Mouse (Mus musculus) bone marrow, adult 2 months (tissue): ENCODE results near the gene Gm47289. TPM values are rescaled to one million over a fixed set of nuclear protein-coding genes. Genes with fewer than 3 reads are reported as not detected.

Experiments
- H3K27ac ChIP-seq: fragments of 200-500 bp; 2 replicates; pipeline ENCODE4 v1.5.1; 2012; ENCODE audit warnings: low read depth, mild to moderate bottlenecking, control low read depth, inconsistent platforms, low read length; ENCODE audit not compliant: control insufficient read depth, poor library complexity, insufficient read depth
- H3K4me1 ChIP-seq: fragments of 200-500 bp; 2 replicates; pipeline ENCODE4 v1.6.1; 2011; ENCODE audit warnings: low read length; ENCODE audit not compliant: control insufficient read depth, insufficient read depth
- H3K4me3 ChIP-seq: fragments of 200-500 bp; replicated peaks from 2 replicates; pipeline ENCODE3; 2011; ENCODE audit warnings: mild to moderate bottlenecking, low read depth, low read length, control low read depth; ENCODE audit not compliant: control insufficient read depth
- CTCF ChIP-seq: fragments of 200-500 bp; IDR thresholded peaks from 2 replicates; pipeline ENCODE4 v1.5.1; 2011; ENCODE audit warnings: low read length, control low read depth; ENCODE audit not compliant: control insufficient read depth, insufficient read depth
- POLR2A ChIP-seq: fragments of 200-500 bp; IDR thresholded peaks from 2 replicates; pipeline ENCODE4 v1.6.1; 2011; ENCODE audit warnings: low read depth, mild to moderate bottlenecking, control low read depth, low read length, borderline replicate concordance; ENCODE audit not compliant: control insufficient read depth
- WGBS: fragments of 180-500 bp; shearing (Covaris S2); methylation state at CpG from one replicate; pipeline ENCODE4 v1.1.7; 2018; 5-methylcytosine and 5-hydroxymethylcytosine counted together
- polyA plus RNA-seq: library from polyadenylated mRNA; stranded (reverse); fragments of >200 nt; gene quantifications from 2 replicates; pipeline ENCODE4 v1.2.4, GENCODE M21; 2011; ENCODE audit warnings: low replicate concordance; ENCODE audit not compliant: missing spikeins, insufficient read depth, insufficient read length

Gene Gm47289
- polyA plus RNA-seq, 1 experiment, result not detected

- Histone ChIP-seq H3K4me3 (no peak overlapping the region), H3K27ac (no peak overlapping the region), H3K4me1 (no peaks in the 10 kb centered on the region)
- WGBS, result 73% methylated on average over 12 of the region's 12 CpGs
- no peak for TF ChIP-seq CTCF
- TF ChIP-seq POLR2A, result no peak
Measured at GRCm38 (mm10) chr9:119128436-119129181, 30.4 kb upstream of the Gm47289 start.

GRCm38 (mm10) chr9:119130692-119131091, 28.3 kb upstream of the Gm47289 start:
- Histone ChIP-seq H3K4me3 (no peak overlapping the region), H3K27ac (no peak overlapping the region), H3K4me1 (no peaks in the 10 kb centered on the region)
- WGBS, result 33% methylated on average over 5 of the region's 5 CpGs
- TF ChIP-seq CTCF (no peak), POLR2A (no peak)

- no peak overlapping the region for H3K4me3 ChIP-seq
- H3K4me1 ChIP-seq, result no peaks in the 10 kb centered on the region
- H3K27ac ChIP-seq, result no peak overlapping the region
- WGBS, result 77% methylated on average over 2 of the region's 2 CpGs
- TF ChIP-seq POLR2A (no peak), CTCF (no peak)
Measured at GRCm38 (mm10) chr9:119138836-119139235, 20.1 kb upstream of the Gm47289 start.

GRCm38 (mm10) chr9:119142066-119142465, 16.9 kb upstream of the Gm47289 start:
- 83% methylated on average over 5 of the region's 5 CpGs for WGBS
- no peak overlapping the region for H3K4me3 ChIP-seq
- H3K4me1 ChIP-seq, result no peaks in the 10 kb centered on the region
- no peak for TF ChIP-seq POLR2A
- no peak for TF ChIP-seq CTCF
- H3K27ac ChIP-seq, result no peak overlapping the region

GRCm38 (mm10) chr9:119143372-119143771, 15.6 kb upstream of the Gm47289 start:
- 76% methylated on average over 9 of the region's 9 CpGs for WGBS
- TF ChIP-seq CTCF (no peak), POLR2A (no peak)
- Histone ChIP-seq H3K4me1 (no peaks in the 10 kb centered on the region), H3K27ac (no peak overlapping the region), H3K4me3 (no peak overlapping the region)

GRCm38 (mm10) chr9:119144696-119145095, 14.3 kb upstream of the Gm47289 start:
- Histone ChIP-seq H3K27ac (no peak overlapping the region), H3K4me1 (no peaks in the 10 kb centered on the region), H3K4me3 (no peak overlapping the region)
- TF ChIP-seq POLR2A (no peak), CTCF (no peak)
- 75% methylated on average over 8 of the region's 8 CpGs for whole genome bisulfite sequencing

GRCm38 (mm10) chr9:119145137-119145536, 13.8 kb upstream of the Gm47289 start:
- 69% methylated on average over 10 of the region's 10 CpGs for WGBS
- no peak overlapping the region for H3K4me3 ChIP-seq
- H3K4me1 ChIP-seq, result no peaks in the 10 kb centered on the region
- no peak overlapping the region for H3K27ac ChIP-seq
- TF ChIP-seq POLR2A (no peak), CTCF (no peak)

GRCm38 (mm10) chr9:119145638-119146037, 13.3 kb upstream of the Gm47289 start:
- Histone ChIP-seq H3K4me1 (no peaks in the 10 kb centered on the region), H3K27ac (no peak overlapping the region), H3K4me3 (no peak overlapping the region)
- WGBS, result 74% methylated on average over 6 of the region's 6 CpGs
- TF ChIP-seq POLR2A (no peak), CTCF (no peak)

GRCm38 (mm10) chr9:119146098-119146770, 12.7 kb upstream of the Gm47289 start:
- H3K4me1 ChIP-seq, result no peaks in the 10 kb centered on the region
- 32% methylated on average over 13 of the region's 13 CpGs for WGBS
- no peak overlapping the region for H3K27ac ChIP-seq
- no peak overlapping the region for H3K4me3 ChIP-seq
- TF ChIP-seq POLR2A, result no peak
- no peak for TF ChIP-seq CTCF
